Mouse (Mus musculus): Measurements from ENCODE around the gene Psmb9. TPM values are rescaled to one million over a fixed set of nuclear protein-coding genes. Genes with fewer than 3 reads are reported as not detected.

Psmb9 gene
- polyA plus RNA-seq, 2 experiments, result 5.8 to 6.0 TPM

GRCm38 (mm10) chr17:34202760-34203442, 15.3 kb upstream of the Psmb9 start:
- DNase-seq (ENCODE audit: low read depth in 3 of 3, low spot score in 3 of 3), result no peak
- ATAC-seq (ENCODE audit: insufficient read depth), result no peak
- H3K9ac ChIP-seq (replicated peaks), result no peak overlapping the region
- WGBS (ENCODE audit: insufficient replicate concordance), result 78% methylated on average over 4 of the region's 4 CpGs
- H3K27me3 ChIP-seq (ENCODE audit: control insufficient read depth, insufficient read depth, low read length), result peaks cover 12% of the 10 kb centered on the region
- H3K4me2 ChIP-seq (ENCODE audit: low read depth), result no peak overlapping the region
- H3K27ac ChIP-seq, result no peak overlapping the region
- no peak overlapping the region for H3K4me3 ChIP-seq (ENCODE audit: insufficient read depth in 1 of 2, low read depth in 2 of 2, low read length in 2 of 2)
- TF ChIP-seq EP300 (IDR thresholded peaks at IDR 0.05; ENCODE audit: low read depth) (no peak), CTCF (IDR thresholded peaks at IDR 0.05; ENCODE audit: low read depth) (no peak)
- no peaks in the 10 kb centered on the region for H3K9me3 ChIP-seq (ENCODE audit: control insufficient read depth, low read length)
- H3K4me1 ChIP-seq (replicated peaks; ENCODE audit: control insufficient read depth in 2 of 2, insufficient read depth in 2 of 2, low read length in 1 of 2), result peaks cover 7% of the 10 kb centered on the region in 2 experiments; a peak in 3 of 4 replicates
- H3K36me3 ChIP-seq (replicated peaks; ENCODE audit: control insufficient read depth, insufficient read depth, low read depth), result no peaks in the 10 kb centered on the region

DNA sequence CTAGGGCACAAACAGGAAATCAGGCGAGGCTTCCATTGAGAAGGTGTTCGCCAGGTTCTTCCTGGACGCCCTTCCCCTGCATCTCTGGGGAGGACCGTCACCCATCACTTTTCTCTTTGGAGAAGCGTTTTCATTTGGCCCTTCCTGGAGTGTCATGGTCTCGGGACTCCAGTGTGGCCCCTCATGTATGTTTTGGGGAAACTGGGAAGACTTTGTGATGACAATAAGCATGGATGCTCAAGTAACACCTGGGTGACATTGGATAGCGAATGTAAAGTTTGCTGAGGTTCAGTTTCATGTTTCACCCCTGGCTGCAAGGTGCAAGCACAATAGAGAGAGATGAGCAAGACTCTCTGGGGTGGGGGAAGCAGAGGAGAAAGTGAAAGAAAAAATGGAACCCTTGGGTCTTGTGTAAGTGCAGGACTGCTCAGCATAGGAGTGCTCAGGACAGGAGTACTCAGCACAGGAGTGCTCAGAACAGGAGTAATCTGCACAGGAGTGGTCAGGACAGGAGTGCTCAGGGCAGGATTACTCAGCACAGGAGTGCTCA, 14.0 kb upstream of the Psmb9 start:
- Histone ChIP-seq H3K9me3 (ENCODE audit: control insufficient read depth, low read length) (no peaks in the 10 kb centered on the region), H3K36me3 (replicated peaks; ENCODE audit: control insufficient read depth, insufficient read depth, low read depth) (no peaks in the 10 kb centered on the region), H3K27me3 (ENCODE audit: control insufficient read depth, insufficient read depth, low read length) (peaks cover 25% of the 10 kb centered on the region), H3K4me1 (replicated peaks; ENCODE audit: control insufficient read depth in 2 of 2, insufficient read depth in 2 of 2, low read length in 1 of 2) (peaks cover 7% of the 10 kb centered on the region in 2 experiments; a peak in 3 of 4 replicates), H3K4me2 (ENCODE audit: low read depth) (no peak overlapping the region), H3K27ac (no peak overlapping the region), H3K4me3 (ENCODE audit: insufficient read depth in 1 of 2, low read depth in 2 of 2, low read length in 2 of 2) (no peak overlapping the region), H3K9ac (replicated peaks) (no peak overlapping the region)
- DNase-seq (ENCODE audit: low read depth in 3 of 3, low spot score in 3 of 3) (no peak), ATAC-seq (ENCODE audit: insufficient read depth) (no peak)
- WGBS (ENCODE audit: insufficient replicate concordance), result 65% methylated on average over 7 of the region's 7 CpGs
- TF ChIP-seq EP300 (IDR thresholded peaks at IDR 0.05; ENCODE audit: low read depth) (no peak), CTCF (IDR thresholded peaks at IDR 0.05; ENCODE audit: low read depth) (no peak)

DNA sequence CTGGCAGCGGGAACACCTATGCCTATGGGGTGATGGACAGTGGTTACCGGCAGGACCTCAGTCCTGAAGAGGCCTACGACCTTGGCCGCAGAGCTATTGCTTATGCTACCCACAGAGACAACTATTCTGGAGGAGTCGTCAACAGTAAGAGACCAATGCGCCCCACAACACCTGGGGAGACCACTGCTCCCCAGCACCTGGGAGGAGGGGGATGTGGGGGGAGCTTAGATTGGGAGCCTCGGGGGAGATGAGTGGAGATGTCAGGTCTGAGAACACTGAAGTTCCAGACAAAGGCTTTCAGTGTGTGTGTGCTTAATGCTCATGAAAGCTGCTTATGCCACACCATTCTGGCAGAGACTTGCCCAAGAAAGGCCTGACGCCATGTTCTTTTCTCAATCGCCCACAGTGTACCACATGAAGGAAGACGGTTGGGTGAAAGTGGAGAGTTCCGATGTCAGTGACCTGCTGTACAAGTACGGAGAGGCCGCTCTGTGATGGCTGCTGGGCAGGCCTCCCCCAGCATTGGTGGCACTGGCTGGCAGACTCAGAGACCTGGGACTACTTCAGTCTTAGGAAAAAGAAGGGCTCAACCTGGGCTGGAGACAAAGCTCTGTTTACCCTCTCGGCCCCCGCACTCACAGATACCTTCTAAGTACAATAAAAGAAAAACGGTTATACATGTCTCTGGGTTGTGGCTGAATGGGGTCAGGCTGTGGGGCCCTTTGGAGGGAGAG, 13.4 kb upstream of the Psmb9 start:
- ATAC-seq (ENCODE audit: insufficient read depth) (no peak), DNase-seq (ENCODE audit: low read depth in 3 of 3, low spot score in 3 of 3) (no peak)
- H3K4me1 ChIP-seq (replicated peaks; ENCODE audit: control insufficient read depth in 2 of 2, insufficient read depth in 2 of 2, low read length in 1 of 2), result peaks cover 7% of the 10 kb centered on the region in 2 experiments; a peak in 3 of 4 replicates
- no peak overlapping the region for H3K4me2 ChIP-seq (ENCODE audit: low read depth)
- H3K9me3 ChIP-seq (ENCODE audit: control insufficient read depth, low read length), result no peaks in the 10 kb centered on the region
- WGBS (ENCODE audit: insufficient replicate concordance), result 77% methylated on average over 16 of the region's 16 CpGs
- TF ChIP-seq EP300 (IDR thresholded peaks at IDR 0.05; ENCODE audit: low read depth), result no peak
- TF ChIP-seq CTCF (IDR thresholded peaks at IDR 0.05; ENCODE audit: low read depth), result no peak
- no peaks in the 10 kb centered on the region for H3K36me3 ChIP-seq (replicated peaks; ENCODE audit: control insufficient read depth, insufficient read depth, low read depth)
- H3K9ac ChIP-seq (replicated peaks), result no peak overlapping the region
- peaks cover 31% of the 10 kb centered on the region for H3K27me3 ChIP-seq (ENCODE audit: control insufficient read depth, insufficient read depth, low read length)
- no peak overlapping the region for H3K4me3 ChIP-seq (ENCODE audit: insufficient read depth in 1 of 2, low read depth in 2 of 2, low read length in 2 of 2)
- no peak overlapping the region for H3K27ac ChIP-seq

DNA sequence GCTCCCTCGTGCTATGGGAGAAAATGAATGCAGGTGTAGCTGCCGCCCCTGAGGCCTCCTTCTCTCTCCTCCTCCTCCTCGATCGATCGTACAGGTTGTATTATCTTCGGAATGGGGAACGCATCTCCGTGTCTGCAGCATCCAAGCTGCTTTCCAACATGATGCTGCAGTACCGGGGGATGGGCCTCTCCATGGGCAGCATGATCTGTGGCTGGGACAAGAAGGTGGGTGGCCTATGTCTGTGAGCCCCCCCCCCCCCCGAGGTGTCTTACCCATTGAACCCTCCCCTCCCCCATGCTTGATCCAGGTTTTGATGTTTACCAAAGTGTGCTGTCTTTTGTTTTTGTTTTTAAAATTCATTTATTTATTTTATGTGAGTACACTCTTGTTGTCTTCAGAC, 12.5 kb upstream of the Psmb9 start:
- Histone ChIP-seq H3K4me3 (ENCODE audit: insufficient read depth in 1 of 2, low read depth in 2 of 2, low read length in 2 of 2) (no peak overlapping the region), H3K27ac (no peak overlapping the region), H3K4me1 (replicated peaks; ENCODE audit: control insufficient read depth in 2 of 2, insufficient read depth in 2 of 2, low read length in 1 of 2) (peaks cover under 1 to 1% of the 10 kb centered on the region in 2 experiments; a peak in 3 of 4 replicates), H3K27me3 (ENCODE audit: control insufficient read depth, insufficient read depth, low read length) (peaks cover 31% of the 10 kb centered on the region), H3K9me3 (ENCODE audit: control insufficient read depth, low read length) (no peaks in the 10 kb centered on the region), H3K9ac (replicated peaks) (no peak overlapping the region), H3K36me3 (replicated peaks; ENCODE audit: control insufficient read depth, insufficient read depth, low read depth) (no peaks in the 10 kb centered on the region), H3K4me2 (ENCODE audit: low read depth) (no peak overlapping the region)
- 76% methylated on average over 10 of the region's 10 CpGs for WGBS (ENCODE audit: insufficient replicate concordance)
- TF ChIP-seq CTCF (IDR thresholded peaks at IDR 0.05; ENCODE audit: low read depth), result no peak
- no peak for TF ChIP-seq EP300 (IDR thresholded peaks at IDR 0.05; ENCODE audit: low read depth)
- ATAC-seq (ENCODE audit: insufficient read depth), result no peak
- DNase-seq (ENCODE audit: low read depth in 3 of 3, low spot score in 3 of 3), result no peak

DNA sequence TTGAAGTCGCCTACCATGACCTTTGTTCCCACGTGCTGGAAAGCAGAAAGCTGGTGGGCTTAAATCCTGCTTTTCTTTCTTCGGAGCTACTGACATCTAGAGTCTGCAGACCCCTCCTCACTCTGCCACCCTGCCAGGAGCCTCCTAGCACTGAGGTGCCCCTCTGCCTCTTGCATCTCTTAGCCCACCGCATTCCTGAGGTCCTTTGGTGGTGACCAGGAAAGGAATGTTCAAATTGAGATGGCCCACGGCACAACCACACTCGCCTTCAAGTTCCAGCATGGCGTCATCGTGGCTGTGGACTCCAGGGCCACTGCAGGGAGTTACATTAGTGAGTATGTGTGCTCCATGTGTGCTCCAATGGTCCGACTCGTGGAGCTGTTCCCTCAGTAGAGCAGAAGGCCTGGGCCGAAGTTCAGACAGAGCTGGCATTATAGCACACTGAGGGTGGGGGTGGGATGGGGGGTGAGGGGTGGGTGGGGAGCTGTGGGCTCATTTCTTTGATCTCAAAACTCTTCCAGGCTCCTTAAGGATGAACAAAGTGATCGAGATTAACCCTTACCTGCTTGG, 11.6 kb upstream of the Psmb9 start:
- no peaks in the 10 kb centered on the region for H3K9me3 ChIP-seq (ENCODE audit: control insufficient read depth, low read length)
- no peaks in the 10 kb centered on the region for H3K4me1 ChIP-seq (replicated peaks; ENCODE audit: control insufficient read depth in 2 of 2, insufficient read depth in 2 of 2, low read length in 1 of 2)
- no peak overlapping the region for H3K4me3 ChIP-seq (ENCODE audit: insufficient read depth in 1 of 2, low read depth in 2 of 2, low read length in 2 of 2)
- peak overlapping the region; percentile 60 for H3K4me2 ChIP-seq (ENCODE audit: low read depth)
- H3K27ac ChIP-seq, result no peak overlapping the region
- no peak for TF ChIP-seq EP300 (IDR thresholded peaks at IDR 0.05; ENCODE audit: low read depth)
- TF ChIP-seq CTCF (IDR thresholded peaks at IDR 0.05; ENCODE audit: low read depth), result no peak
- ATAC-seq (ENCODE audit: insufficient read depth), result no peak
- DNase-seq (ENCODE audit: low read depth in 3 of 3, low spot score in 3 of 3), result no peak
- WGBS (ENCODE audit: insufficient replicate concordance), result 64% methylated on average over 12 of the region's 12 CpGs
- H3K36me3 ChIP-seq (replicated peaks; ENCODE audit: control insufficient read depth, insufficient read depth, low read depth), result no peaks in the 10 kb centered on the region
- peaks cover 31% of the 10 kb centered on the region for H3K27me3 ChIP-seq (ENCODE audit: control insufficient read depth, insufficient read depth, low read length)
- H3K9ac ChIP-seq (replicated peaks), result no peak overlapping the region
